Mouse (Mus musculus) bone marrow, adult 2 months (tissue): Measurements from ENCODE around the gene Zfp719.
A peak's percentile ranks its signal among the peaks of the same experiment; 100 is the strongest.

Source experiments
- CTCF ChIP-seq: fragments of 200-500 bp; IDR thresholded peaks from 2 replicates; pipeline ENCODE4 v1.5.1; 2011; ENCODE audit warnings: low read length, control low read depth; ENCODE audit not compliant: control insufficient read depth, insufficient read depth
- POLR2A ChIP-seq: fragments of 200-500 bp; IDR thresholded peaks from 2 replicates; pipeline ENCODE4 v1.6.1; 2011; ENCODE audit warnings: low read depth, mild to moderate bottlenecking, control low read depth, low read length, borderline replicate concordance; ENCODE audit not compliant: control insufficient read depth

GRCm38 (mm10) chr7:43562006-43562633, 17.3 kb upstream of the Zfp719 start, which contains the start of gene Zfp658:
- no peak for TF ChIP-seq CTCF
- TF ChIP-seq POLR2A, result peak; percentile 39; the same call in 1 of the 2 replicates
